Mouse (Mus musculus) splenic B cell, adult 2 months (primary cell): ENCODE results near the gene Slc44a5.

ENCODE experiments used
- DNase-seq: peaks from one replicate; pipeline ENCODE4 v3.0.0-alpha.2; 2011; ENCODE audit warnings: low read depth, low spot score
- H3K27me3 ChIP-seq: 2 replicates; pipeline ENCODE4 v1.6.1; 2012; ENCODE audit warnings: mild to moderate bottlenecking, low read length, moderate library complexity, mixed read lengths; ENCODE audit not compliant: control insufficient read depth, poor library complexity, insufficient read depth, severe bottlenecking
- H3K36me3 ChIP-seq: 2 replicates; pipeline ENCODE4 v1.6.1; 2012; ENCODE audit warnings: mild to moderate bottlenecking, low read length, moderate library complexity, mixed read lengths; ENCODE audit not compliant: control insufficient read depth, poor library complexity, insufficient read depth, severe bottlenecking

The Slc44a5 gene

DNA sequence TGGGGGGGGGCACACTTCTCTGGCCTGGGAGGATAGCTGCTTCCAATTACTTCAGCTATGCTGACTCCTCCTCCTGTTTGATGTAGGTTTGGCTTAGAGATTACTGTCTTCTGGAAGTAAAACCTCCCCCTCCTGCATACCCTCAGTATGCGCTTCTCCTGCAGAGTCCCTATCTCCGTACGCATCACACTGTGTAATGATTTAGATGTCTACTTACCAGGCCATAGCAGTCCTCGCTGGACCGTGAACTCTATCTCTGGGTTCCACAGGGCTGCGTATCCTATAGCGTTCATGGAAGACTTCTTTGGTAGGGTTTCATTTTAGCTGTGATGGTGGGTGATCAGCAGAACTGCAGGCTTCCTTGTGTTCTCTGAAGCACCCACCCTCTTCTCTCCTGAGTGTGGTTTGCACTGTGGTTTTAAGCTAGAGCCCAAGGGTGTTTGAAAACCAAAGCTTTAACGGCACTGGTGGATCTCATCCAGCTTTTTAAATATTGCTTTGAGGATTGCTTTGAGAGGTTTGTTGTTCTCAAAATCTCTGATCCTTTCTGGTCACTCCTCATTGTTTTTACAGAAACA, 120.6 kb downstream of the Slc44a5 start:
- Histone ChIP-seq H3K36me3 (no peaks in the 10 kb centered on the region), H3K27me3 (no peaks in the 10 kb centered on the region)
- no peak for DNase-seq

DNA sequence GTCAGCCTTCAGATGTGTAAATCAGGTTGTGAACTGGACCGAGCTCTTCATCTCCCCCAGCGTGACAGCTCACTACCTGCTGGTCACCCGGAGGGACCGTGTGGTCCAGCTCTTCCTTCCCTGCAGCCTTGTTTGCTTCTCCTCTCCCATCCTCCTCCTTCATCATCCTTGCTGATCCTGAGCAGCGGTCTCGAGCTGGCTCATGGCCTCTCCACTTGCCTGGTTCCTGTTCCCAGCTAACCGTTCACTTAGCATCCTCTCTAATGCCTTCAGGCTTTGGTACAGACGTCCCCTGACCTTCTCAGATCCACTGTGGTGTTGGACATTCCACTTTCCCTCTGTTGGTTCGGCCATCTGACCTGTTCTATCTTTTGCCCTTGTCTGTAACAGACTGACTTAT, 128.4 kb downstream of the Slc44a5 start:
- Histone ChIP-seq H3K36me3 (no peaks in the 10 kb centered on the region), H3K27me3 (no peaks in the 10 kb centered on the region)
- no peak for DNase-seq

DNA sequence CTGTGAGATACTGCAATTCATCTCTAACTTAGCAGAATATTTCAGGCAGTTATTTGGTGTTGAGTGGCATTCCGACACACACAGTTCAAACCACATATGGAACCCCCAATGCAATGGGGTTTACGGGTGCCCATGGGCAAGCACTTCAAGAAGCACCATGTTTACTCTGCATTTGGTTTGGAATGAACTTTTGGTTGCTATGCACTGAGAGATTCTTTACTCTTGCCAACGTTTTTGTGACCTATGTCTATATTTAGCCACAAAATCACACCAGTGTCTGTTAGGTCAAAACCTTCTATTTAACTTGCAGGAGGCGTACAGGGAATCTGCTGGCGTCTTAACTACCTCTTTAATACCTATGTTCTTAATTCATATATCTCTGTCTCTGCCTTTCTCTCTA, 137.3 kb downstream of the Slc44a5 start:
- no peak for DNase-seq
- H3K36me3 ChIP-seq: no peaks in the 10 kb centered on the region
- H3K27me3 ChIP-seq: no peaks in the 10 kb centered on the region

DNA sequence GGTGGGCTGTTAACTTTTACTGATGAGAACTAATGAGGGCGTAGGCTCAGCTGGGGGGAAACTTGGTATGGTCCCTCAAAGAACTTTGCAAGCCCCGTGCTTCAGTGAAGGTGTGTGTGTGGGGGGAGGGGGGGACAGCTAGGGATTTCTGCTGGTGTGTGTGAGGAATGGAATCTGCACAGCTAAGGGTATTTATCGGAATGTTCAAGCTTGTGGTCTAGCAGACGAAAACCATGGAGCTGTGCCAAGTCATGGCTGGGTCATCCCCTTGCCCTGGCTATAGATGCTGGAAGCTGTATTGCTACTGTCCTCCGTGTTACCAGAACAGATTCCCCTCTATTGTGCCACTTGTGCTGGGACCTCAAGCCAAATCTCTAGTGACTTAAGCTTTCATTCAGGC, 138.0 kb downstream of the Slc44a5 start:
- no peak for DNase-seq
- H3K27me3 ChIP-seq: no peaks in the 10 kb centered on the region
- no peaks in the 10 kb centered on the region for H3K36me3 ChIP-seq

DNA sequence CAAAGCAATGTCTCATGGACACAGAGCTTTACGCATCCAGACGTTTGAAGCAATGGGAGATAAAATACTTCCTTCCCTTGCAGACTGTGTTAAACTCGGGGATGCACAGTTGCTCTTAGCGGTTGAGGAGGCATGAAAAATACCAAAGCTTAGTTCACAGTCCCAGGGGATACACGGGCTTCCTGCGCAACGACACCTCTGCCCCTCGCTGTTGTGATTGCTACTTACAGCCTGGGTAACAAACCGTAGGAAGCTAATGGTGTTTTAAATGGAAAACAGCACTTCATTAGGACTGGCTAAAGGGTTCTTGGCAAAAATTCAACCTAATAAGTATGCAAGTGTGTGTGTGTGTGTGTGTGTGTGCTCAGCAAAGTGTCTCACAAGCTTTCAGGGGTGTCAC, 141.8 kb downstream of the Slc44a5 start:
- H3K36me3 ChIP-seq: no peaks in the 10 kb centered on the region
- no peaks in the 10 kb centered on the region for H3K27me3 ChIP-seq
- DNase-seq: no peak

DNA sequence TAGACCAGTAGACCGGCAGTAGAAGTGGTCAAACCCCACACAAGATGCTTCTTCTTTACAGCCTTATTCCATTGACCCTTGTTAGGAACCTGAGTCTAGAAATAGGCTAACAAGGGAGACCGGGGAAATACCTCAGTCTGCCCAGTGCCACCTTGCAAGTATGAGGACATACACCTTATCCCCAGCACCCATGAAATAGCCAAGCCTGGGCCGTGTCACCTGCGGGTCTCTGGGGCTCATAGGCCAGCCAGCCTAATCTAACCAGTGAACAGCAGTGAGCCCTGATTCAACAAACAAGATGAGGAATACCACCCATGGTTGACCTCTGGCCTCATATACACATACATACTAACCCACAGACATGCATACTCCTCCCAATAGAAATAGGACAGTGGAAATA, 142.2 kb downstream of the Slc44a5 start:
- no peaks in the 10 kb centered on the region for H3K36me3 ChIP-seq
- DNase-seq: no peak
- H3K27me3 ChIP-seq: no peaks in the 10 kb centered on the region

DNA sequence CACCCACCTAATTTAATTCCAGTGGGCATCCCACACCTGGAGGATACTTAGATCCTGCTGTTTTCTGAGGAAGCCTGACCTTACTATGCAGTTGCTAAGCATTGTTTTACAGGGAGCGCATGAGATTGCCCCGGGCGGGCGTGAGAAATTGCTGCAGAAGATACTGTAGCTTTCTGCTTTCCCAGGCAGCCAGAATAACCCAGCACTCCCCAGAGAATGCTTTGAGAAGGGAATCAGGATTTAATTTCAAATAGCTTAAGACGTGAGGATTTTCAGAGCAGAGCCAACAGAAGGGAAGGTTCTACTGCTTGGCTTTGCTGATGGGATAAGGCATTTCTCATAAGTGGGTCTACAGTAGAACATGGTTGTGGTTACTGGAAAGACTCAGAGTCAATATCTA, 142.8 kb downstream of the Slc44a5 start:
- Histone ChIP-seq H3K27me3 (no peaks in the 10 kb centered on the region), H3K36me3 (no peaks in the 10 kb centered on the region)
- no peak for DNase-seq

DNA sequence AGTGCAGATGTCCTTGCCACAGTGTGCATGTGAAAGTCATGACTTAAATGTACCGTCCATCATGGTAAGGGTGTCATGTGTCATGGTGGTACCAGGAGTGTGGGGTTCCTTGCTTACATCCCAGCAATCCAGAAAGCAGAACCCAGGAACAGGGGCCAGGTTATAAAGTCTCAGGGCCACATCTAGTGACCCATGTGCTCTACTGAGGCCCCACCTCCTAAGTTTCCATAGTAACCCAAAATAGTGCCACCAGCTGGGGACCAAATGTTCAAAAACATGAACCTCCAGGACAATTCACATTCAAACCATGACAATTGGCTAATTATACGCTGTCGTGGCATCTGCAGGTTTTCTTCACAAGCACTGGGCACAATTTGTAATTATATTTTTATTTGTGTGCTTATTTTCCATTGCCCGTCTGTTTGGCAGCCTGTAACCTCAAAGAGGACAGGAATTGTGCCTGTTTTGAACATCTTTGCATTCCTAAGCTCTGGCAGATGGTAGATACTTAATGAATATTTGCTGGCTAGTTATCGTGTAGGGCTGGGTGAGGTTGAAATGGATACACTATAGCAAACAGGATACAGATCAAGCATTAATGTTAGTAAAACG, 145.9 kb downstream of the Slc44a5 start:
- Histone ChIP-seq H3K27me3 (no peaks in the 10 kb centered on the region), H3K36me3 (no peaks in the 10 kb centered on the region)
- no peak for DNase-seq

DNA sequence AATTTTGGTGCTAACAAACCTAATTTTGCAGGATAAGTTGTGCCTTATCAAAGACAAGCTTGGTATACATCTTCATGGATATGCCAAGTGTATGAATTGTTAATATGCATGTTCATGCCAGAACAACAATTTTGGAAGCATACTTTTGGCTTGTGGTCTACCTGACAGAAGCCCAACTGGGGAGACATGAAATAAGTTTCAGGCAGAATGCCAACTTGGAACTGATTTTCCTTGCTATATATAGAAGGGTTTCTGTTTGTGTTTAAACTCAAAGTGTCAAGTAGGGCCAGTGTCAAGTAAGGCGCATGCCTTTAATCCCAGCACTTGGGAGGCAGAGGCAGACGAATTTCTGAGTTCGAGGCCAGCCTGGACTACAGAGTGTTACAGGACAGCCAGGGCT, 149.3 kb downstream of the Slc44a5 start:
- no peak for DNase-seq
- Histone ChIP-seq H3K27me3 (no peaks in the 10 kb centered on the region), H3K36me3 (no peaks in the 10 kb centered on the region)

DNA sequence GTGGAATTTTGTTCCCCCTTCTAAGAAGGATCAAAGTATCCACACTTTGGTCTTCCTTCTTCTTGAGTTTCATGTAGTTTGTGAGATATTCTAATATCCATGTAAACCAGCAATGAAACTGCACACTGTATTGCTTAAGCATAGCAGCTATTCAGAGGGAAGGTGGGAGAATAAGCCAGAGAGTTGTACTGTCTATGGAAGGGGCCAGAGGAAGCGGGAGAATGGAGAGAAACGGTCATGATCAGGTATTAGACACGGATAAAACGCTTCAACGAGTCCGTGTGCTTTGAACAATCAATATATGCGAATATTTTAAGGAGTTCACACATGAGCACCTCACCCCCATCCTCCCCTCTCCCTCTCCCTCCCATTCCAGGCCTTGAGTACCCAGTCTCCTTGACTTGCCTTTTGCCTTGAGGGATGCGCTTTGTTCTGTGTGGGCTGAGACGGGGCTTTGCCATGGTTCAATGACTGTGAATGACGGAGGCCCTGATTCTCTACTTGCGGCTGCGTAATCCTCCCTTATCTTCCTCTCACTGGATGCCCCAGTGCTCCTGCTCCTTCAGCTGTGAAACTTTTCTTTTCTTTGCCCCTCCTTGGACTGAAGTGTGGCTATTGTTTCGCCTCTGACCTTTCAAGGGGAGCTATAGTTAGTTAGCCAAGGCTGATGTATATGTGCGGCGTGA, 151.8 kb downstream of the Slc44a5 start:
- no peak for DNase-seq
- no peaks in the 10 kb centered on the region for H3K36me3 ChIP-seq
- H3K27me3 ChIP-seq: no peaks in the 10 kb centered on the region

DNA sequence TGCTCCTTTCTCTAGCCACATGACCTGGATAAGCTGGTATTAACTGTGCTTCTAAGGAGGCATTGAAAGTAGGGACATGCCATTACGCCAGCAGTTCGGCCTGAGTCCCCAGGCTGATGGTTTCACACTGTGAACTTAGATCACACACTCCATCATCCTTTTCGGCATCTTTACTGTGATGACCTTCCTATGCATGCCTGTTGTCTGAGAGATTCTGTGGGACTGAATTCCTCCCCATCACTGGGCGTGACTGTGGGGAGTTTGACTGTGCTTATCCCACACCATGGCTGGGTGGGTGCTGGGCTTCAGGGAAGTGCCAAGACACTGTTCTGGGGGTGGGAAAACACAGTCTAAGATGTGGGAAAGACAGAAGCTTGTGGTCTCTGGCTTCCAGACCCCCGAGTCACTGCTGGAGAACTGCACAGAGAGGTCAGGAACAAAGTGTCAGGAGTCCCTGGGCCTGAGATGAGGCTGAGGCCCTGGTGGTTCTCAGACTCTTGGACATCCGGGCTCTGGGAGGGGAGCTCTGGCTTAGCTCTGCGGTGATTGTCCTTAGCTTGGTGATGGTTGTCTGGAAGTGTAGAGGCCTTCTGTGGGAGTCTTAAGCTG, 152.6 kb downstream of the Slc44a5 start:
- DNase-seq: no peak
- H3K36me3 ChIP-seq: no peaks in the 10 kb centered on the region
- no peaks in the 10 kb centered on the region for H3K27me3 ChIP-seq

DNA sequence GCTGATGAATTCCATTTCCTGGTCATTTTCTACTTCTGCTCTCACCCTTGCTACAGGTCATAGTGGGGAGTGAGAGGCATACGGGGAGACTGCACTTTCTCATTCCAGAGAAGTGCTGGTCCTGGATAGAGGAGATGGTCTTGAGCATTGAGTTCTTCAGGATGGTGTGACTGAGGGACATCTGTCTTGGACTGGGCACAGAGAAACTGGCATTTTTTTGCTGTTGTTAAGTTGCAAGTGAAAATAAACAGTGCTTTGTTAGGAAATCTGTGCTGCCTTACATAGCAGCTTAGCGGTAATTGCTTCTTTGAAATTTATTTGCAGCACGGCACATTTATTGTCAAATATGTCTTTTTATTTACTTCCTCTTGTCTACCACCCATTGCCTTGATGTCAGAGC, 154.0 kb downstream of the Slc44a5 start:
- H3K36me3 ChIP-seq: no peaks in the 10 kb centered on the region
- DNase-seq: no peak
- no peaks in the 10 kb centered on the region for H3K27me3 ChIP-seq

DNA sequence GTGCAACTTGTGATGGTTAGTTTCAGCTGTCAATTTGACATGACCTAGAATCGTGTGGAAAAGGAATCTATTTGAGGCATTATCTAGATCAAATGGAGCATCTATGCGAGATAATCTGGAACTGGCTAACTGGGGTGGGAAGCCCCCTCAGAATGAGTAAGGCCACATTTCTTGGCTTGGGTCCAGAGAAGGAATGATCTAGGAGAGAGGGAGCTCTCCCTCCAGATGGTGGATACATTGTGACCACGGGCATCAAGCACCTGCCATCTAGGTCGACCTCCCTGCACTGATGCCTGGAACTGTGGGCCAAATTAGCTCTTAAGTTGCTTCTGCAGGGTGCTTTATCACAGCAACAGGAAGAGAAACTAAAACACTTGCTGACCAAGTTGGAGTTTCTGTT, 155.8 kb downstream of the Slc44a5 start:
- no peaks in the 10 kb centered on the region for H3K27me3 ChIP-seq
- H3K36me3 ChIP-seq: no peaks in the 10 kb centered on the region
- DNase-seq: no peak

DNA sequence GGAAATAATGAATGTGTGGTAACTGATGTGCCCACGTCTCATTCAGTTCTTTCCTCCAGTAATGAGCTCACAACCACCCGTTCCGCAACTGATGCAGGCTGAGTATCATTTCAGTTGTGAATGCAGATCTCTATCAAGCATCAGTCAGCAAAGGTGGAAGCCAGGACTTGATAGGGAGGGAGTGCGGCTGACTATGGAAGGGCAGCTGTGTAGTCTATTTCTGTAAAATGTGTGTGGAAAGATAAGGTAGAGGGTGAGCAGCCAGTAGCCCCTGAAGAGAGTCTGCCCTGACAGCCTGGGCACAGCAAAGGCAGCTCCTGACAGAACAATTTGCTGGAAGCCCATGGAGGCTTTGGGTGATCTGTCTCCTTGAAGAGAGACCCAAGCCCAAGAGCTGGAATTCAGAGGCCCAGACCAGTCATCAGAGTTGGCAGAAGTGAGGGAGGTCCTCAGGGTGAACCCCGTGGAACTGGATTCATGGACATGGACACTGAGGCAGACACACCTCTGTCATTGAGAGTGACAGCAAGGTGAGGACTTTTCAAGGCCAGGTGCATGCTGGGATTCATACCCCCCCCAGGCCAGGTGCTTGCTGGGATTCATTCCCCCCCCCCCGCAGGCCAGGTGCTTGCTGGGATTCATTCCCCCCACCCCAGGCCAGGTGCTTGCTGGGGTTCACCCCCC, 157.3 kb downstream of the Slc44a5 start:
- Histone ChIP-seq H3K27me3 (no peaks in the 10 kb centered on the region), H3K36me3 (no peaks in the 10 kb centered on the region)
- DNase-seq: no peak

DNA sequence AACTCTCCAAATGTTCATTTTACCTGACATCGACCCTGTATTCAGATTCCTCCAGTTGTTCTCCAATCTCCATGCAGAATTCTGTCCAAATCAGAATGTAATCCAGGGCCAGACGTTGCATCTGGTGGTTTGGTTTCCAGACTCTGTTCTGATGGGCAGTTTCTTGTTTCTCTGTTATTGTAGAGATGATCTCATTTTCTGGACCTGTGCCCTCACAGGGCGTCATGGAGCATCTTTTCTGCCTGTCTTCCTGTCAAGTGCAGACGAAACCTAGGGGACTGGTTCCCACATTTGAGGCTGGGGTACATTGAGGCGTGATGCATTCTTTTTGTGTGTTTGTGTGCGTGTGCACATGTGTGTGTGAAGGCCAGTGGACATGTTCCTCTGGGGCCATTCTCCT, 160.8 kb downstream of the Slc44a5 start:
- no peak for DNase-seq
- Histone ChIP-seq H3K27me3 (no peaks in the 10 kb centered on the region), H3K36me3 (no peaks in the 10 kb centered on the region)
